ENCODE assay signal across 28 mouse cellular contexts in genomic region chr9:78210821-78211220, GRCm38 (mm10). TPM values are rescaled to one million over a fixed set of nuclear protein-coding genes. Genes with fewer than 3 reads are reported as not detected.
"Had no signal": no experiment of that assay in that cellular context is flagged by ENCODE, and none has a peak within 500 bp of the region (broad histone marks: within the 10 kb centered on the region; RNA-seq: fewer than 3 reads in every experiment).

No protein-coding gene starts in this region.

- H3K4me3 ChIP-seq: liver, embryonic 13.5 days; liver, embryonic 15.5 days; lung, embryonic 15.5 days; midbrain, embryonic 10.5 days; midbrain, embryonic 12.5 days; myocyte; neural tube, embryonic 13.5 days; neural tube, embryonic 15.5 days; stomach, embryonic 15.5 days had no signal

- H3K9ac ChIP-seq: liver, embryonic 13.5 days; liver, embryonic 15.5 days; liver, postnatal 0 days; lung, embryonic 15.5 days; midbrain, embryonic 12.5 days; neural tube, embryonic 13.5 days; neural tube, embryonic 15.5 days; stomach, embryonic 15.5 days had no signal

- ATAC-seq: liver, postnatal 0 days; lung, postnatal 0 days; midbrain, embryonic 16.5 days had no signal

- H3K27me3 ChIP-seq: liver, embryonic 13.5 days; liver, embryonic 15.5 days; lung, embryonic 15.5 days; midbrain, embryonic 12.5 days; neural tube, embryonic 13.5 days; neural tube, embryonic 15.5 days; stomach, embryonic 15.5 days had no signal

- H3K4me2 ChIP-seq: liver, embryonic 13.5 days; liver, embryonic 15.5 days; lung, embryonic 15.5 days; midbrain, embryonic 12.5 days; neural tube, embryonic 13.5 days; neural tube, embryonic 15.5 days; stomach, embryonic 15.5 days had no signal

- H3K36me3 ChIP-seq: lung, embryonic 15.5 days; midbrain, embryonic 12.5 days; neural tube, embryonic 13.5 days; neural tube, embryonic 15.5 days had no signal

- H3K9me3 ChIP-seq: liver, embryonic 13.5 days; liver, embryonic 15.5 days; lung, embryonic 15.5 days; midbrain, embryonic 10.5 days; midbrain, embryonic 12.5 days; neural tube, embryonic 13.5 days; neural tube, embryonic 15.5 days; stomach, embryonic 15.5 days had no signal

- H3K27ac ChIP-seq: liver, embryonic 13.5 days; liver, embryonic 15.5 days; lung, embryonic 15.5 days; midbrain, embryonic 10.5 days; midbrain, embryonic 12.5 days; neural tube, embryonic 13.5 days; neural tube, embryonic 15.5 days had no signal

- H3K4me1 ChIP-seq: liver, embryonic 15.5 days; midbrain, embryonic 10.5 days; midbrain, embryonic 12.5 days; neural tube, embryonic 13.5 days; neural tube, embryonic 15.5 days; stomach, embryonic 15.5 days had no signal

- DNase-seq: liver, embryonic 13.5 days; liver, postnatal 0 days; lung, adult 2 months; lung, postnatal 14 days; lung, postnatal 4 days; midbrain, embryonic 14.5 days; retina, postnatal 1 day; right cerebral cortex, adult 18-20 months; right cerebral cortex, postnatal 25 days; right cerebral cortex, postnatal 4 days; thymus, adult 2 months; thymus, postnatal 25 days; thymus, postnatal 4 days had no signal

RNA-seq across cellular contexts. Expression of gene Gsta1, which starts 19.6 kb away (rescaled TPM):
- total RNA-seq: megakaryocyte, adult 5-6 weeks; megakaryocyte-erythroid progenitor cell, adult 5-6 weeks had no signal
- polyA plus RNA-seq: liver, embryonic 13.5 days; liver, embryonic 15.5 days; liver, postnatal 0 days; midbrain, embryonic 10.5 days; midbrain, embryonic 12.5 days; midbrain, embryonic 14.5 days; midbrain, embryonic 16.5 days; neural tube, embryonic 11.5 days; neural tube, embryonic 13.5 days; neural tube, embryonic 15.5 days; testis, adult 2 months had no signal

RNA-seq across cellular contexts. Expression of gene Gsta4, which starts 28.2 kb away (rescaled TPM):
- total RNA-seq: megakaryocyte, adult 5-6 weeks had no signal

RNA-seq across cellular contexts. Expression of gene Gm3776, which starts 46.1 kb away (rescaled TPM):
- total RNA-seq: megakaryocyte, adult 5-6 weeks; megakaryocyte-erythroid progenitor cell, adult 5-6 weeks had no signal
- polyA plus RNA-seq: liver, embryonic 13.5 days; lung, embryonic 15.5 days; midbrain, embryonic 10.5 days; midbrain, embryonic 12.5 days; midbrain, embryonic 14.5 days; midbrain, embryonic 16.5 days; neural tube, embryonic 11.5 days; neural tube, embryonic 13.5 days; neural tube, embryonic 15.5 days; spleen, adult 2 months; testis, adult 2 months had no signal
